Mouse (Mus musculus) hindbrain, embryonic 11.5 days (tissue): ENCODE results near the gene Kalrn. TPM values are rescaled to one million over a fixed set of nuclear protein-coding genes. Genes with fewer than 3 reads are reported as not detected.
A peak's percentile ranks its signal among the peaks of the same experiment; 100 is the strongest.

Source experiments
- ATAC-seq: fragments of 200-750 bp; cut with Nextera tagmentation; 2 replicates; pipeline ENCODE4 v1.8.0; 2017; ENCODE audit warnings: mild to moderate bottlenecking, moderate TSS enrichment, moderate library complexity; ENCODE audit not compliant: low FRiP score
- DNase-seq: peaks from one replicate; pipeline ENCODE4 v3.0.0-alpha.2; 2015; ENCODE audit warnings: low spot score
- H3K27ac ChIP-seq: fragments of 300-500 bp; sonication (generic); 2 replicates; pipeline ENCODE4 v1.5.1; 2014; ENCODE audit warnings: mild to moderate bottlenecking, low read depth, low read length
- H3K27me3 ChIP-seq: fragments of 300-500 bp; sonication (generic); 2 replicates; pipeline ENCODE4 v1.6.1; 2014; ENCODE audit warnings: mild to moderate bottlenecking, low read length, moderate library complexity, mixed read lengths; ENCODE audit not compliant: control insufficient read depth, insufficient read depth
- H3K36me3 ChIP-seq: fragments of 300-500 bp; sonication (generic); 2 replicates; pipeline ENCODE4 v1.6.1; 2014; ENCODE audit warnings: mild to moderate bottlenecking, low read length, moderate library complexity, mixed read lengths; ENCODE audit not compliant: control insufficient read depth, insufficient read depth
- H3K4me1 ChIP-seq: fragments of 300-500 bp; sonication (generic); replicated peaks from 2 replicates; pipeline ENCODE4 v1.6.1; 2014; ENCODE audit warnings: low read length, mixed read lengths; ENCODE audit not compliant: control insufficient read depth, insufficient read depth
- H3K4me2 ChIP-seq: fragments of 300-500 bp; sonication (generic); replicated peaks from 2 replicates; pipeline ENCODE4 v1.6.1; 2014; ENCODE audit warnings: mild to moderate bottlenecking, low read depth, low read length
- H3K4me3 ChIP-seq: fragments of 300-500 bp; sonication (generic); 2 replicates; pipeline ENCODE4 v1.5.1; 2014; ENCODE audit warnings: low read depth, low read length
- H3K9ac ChIP-seq: fragments of 300-500 bp; sonication (generic); 2 replicates; pipeline ENCODE4 v1.6.1; 2014; ENCODE audit warnings: low read depth, low read length
- H3K9me3 ChIP-seq: fragments of 300-500 bp; sonication (generic); 2 replicates; pipeline ENCODE4 v1.6.1; 2016; ENCODE audit warnings: low read length; ENCODE audit not compliant: control insufficient read depth
- WGBS: fragments of 180-500 bp; shearing (Covaris S2); extraction: QIAGEN DNeasy Blood & Tissue Kit; methylation state at CpG from one replicate; pipeline ENCODE4 v1.1.7; 2014; 5-methylcytosine and 5-hydroxymethylcytosine counted together
- polyA plus RNA-seq: library from polyadenylated mRNA; unstranded; fragments of >200 nt; fragmentation: Nextera tagmentation; extraction: Ambion mirVana; gene quantifications from 2 replicates; pipeline ENCODE4 v1.2.1, GENCODE M21; 2014

The Kalrn gene
- polyA plus RNA-seq, 1 experiment from 2014 or later: 25.6 TPM

GRCm38 (mm10) chr16:34417966-34418365, 155.4 kb downstream of the Kalrn start:
- DNase-seq (no peak), ATAC-seq (no peak)
- H3K4me1 ChIP-seq: peaks cover 5% of the 10 kb centered on the region; the same call in 1 of the 2 replicates
- H3K27me3 ChIP-seq: no peaks in the 10 kb centered on the region
- H3K9me3 ChIP-seq: no peaks in the 10 kb centered on the region
- H3K27ac ChIP-seq: no peak overlapping the region
- no peaks in the 10 kb centered on the region for H3K36me3 ChIP-seq
- WGBS: 33% methylated on average over 3 of the region's 3 CpGs
- H3K9ac ChIP-seq: no peak overlapping the region
- no peak overlapping the region for H3K4me2 ChIP-seq
- no peak overlapping the region for H3K4me3 ChIP-seq

- Histone ChIP-seq H3K4me2 (no peak overlapping the region), H3K4me3 (no peak overlapping the region), H3K36me3 (no peaks in the 10 kb centered on the region), H3K4me1 (peaks cover 5% of the 10 kb centered on the region; the same call in 1 of the 2 replicates), H3K9ac (no peak overlapping the region), H3K27ac (no peak overlapping the region), H3K27me3 (no peaks in the 10 kb centered on the region), H3K9me3 (no peaks in the 10 kb centered on the region)
- WGBS: 91% methylated on average over 3 of the region's 3 CpGs
- ATAC-seq (no peak), DNase-seq (no peak)
Observed at GRCm38 (mm10) chr16:34417383-34417782, 155.9 kb downstream of the Kalrn start.

- Histone ChIP-seq H3K27me3 (no peaks in the 10 kb centered on the region), H3K9me3 (no peaks in the 10 kb centered on the region), H3K4me3 (no peak overlapping the region), H3K36me3 (no peaks in the 10 kb centered on the region), H3K4me2 (no peak overlapping the region), H3K4me1 (peaks cover 5% of the 10 kb centered on the region; the same call in 1 of the 2 replicates), H3K9ac (no peak overlapping the region), H3K27ac (no peak overlapping the region)
- no peak for DNase-seq
- 69% methylated on average over 7 of the region's 7 CpGs for WGBS
- ATAC-seq: no peak
Observed at GRCm38 (mm10) chr16:34414581-34414980, 158.8 kb downstream of the Kalrn start.

GRCm38 (mm10) chr16:34413868-34414333, 159.4 kb downstream of the Kalrn start:
- peaks cover 5% of the 10 kb centered on the region; the same call in 1 of the 2 replicates for H3K4me1 ChIP-seq
- no peaks in the 10 kb centered on the region for H3K27me3 ChIP-seq
- WGBS: 33% methylated on average over 10 of the region's 10 CpGs
- H3K36me3 ChIP-seq: no peaks in the 10 kb centered on the region
- H3K9me3 ChIP-seq: no peaks in the 10 kb centered on the region
- no peak overlapping the region for H3K4me3 ChIP-seq
- ATAC-seq (no peak), DNase-seq (peak; percentile 36)
- H3K27ac ChIP-seq: peak overlapping the region; percentile 43; the same call in 1 of the 2 replicates
- no peak overlapping the region for H3K4me2 ChIP-seq
- no peak overlapping the region for H3K9ac ChIP-seq

- no peak for ATAC-seq
- Histone ChIP-seq H3K36me3 (no peaks in the 10 kb centered on the region), H3K4me1 (no peaks in the 10 kb centered on the region), H3K27me3 (no peaks in the 10 kb centered on the region; the same call in 1 of the 2 replicates), H3K4me3 (no peak overlapping the region), H3K4me2 (no peak overlapping the region), H3K9ac (no peak overlapping the region), H3K9me3 (no peaks in the 10 kb centered on the region), H3K27ac (no peak overlapping the region)
- no peak for DNase-seq
- 87% methylated on average over 8 of the region's 8 CpGs for WGBS
Observed at GRCm38 (mm10) chr16:34407036-34407435, 166.3 kb downstream of the Kalrn start.

DNA sequence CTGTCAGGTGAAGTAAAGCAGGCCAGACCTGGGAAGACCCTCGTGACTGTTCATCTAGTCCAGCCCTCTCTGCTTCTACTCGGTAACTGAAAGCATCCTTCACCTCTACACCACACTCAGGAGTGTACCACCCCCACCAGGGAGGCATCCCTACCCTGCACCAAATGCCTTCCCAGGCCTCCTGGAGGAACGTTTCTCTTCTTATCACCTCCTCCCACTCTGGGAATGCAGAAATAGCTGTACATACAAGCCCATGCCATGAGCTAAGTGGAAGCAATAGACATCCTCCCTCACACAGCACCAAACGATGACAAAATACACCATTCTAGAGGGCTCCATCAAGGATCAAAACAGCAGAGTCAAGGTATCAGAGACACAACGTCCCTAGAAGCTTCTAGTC, 168.2 kb downstream of the Kalrn start:
- H3K4me1 ChIP-seq: no peaks in the 10 kb centered on the region
- no peaks in the 10 kb centered on the region; the same call in 1 of the 2 replicates for H3K27me3 ChIP-seq
- ATAC-seq (no peak), DNase-seq (no peak)
- no peaks in the 10 kb centered on the region for H3K9me3 ChIP-seq
- H3K27ac ChIP-seq: no peak overlapping the region
- H3K4me3 ChIP-seq: no peak overlapping the region
- no peaks in the 10 kb centered on the region for H3K36me3 ChIP-seq
- 74% methylated on average over 5 of the region's 5 CpGs for WGBS
- H3K4me2 ChIP-seq: no peak overlapping the region
- no peak overlapping the region for H3K9ac ChIP-seq

- ATAC-seq: no peak
- Histone ChIP-seq H3K27me3 (no peaks in the 10 kb centered on the region; the same call in 1 of the 2 replicates), H3K4me1 (no peaks in the 10 kb centered on the region), H3K4me2 (no peak overlapping the region), H3K9me3 (no peaks in the 10 kb centered on the region), H3K36me3 (no peaks in the 10 kb centered on the region), H3K9ac (no peak overlapping the region), H3K4me3 (no peak overlapping the region), H3K27ac (no peak overlapping the region)
- 80% methylated on average over 1 of the region's 1 CpGs for WGBS
- no peak for DNase-seq
Observed at GRCm38 (mm10) chr16:34401216-34401615, 172.1 kb downstream of the Kalrn start.

GRCm38 (mm10) chr16:34400102-34400728, 173.1 kb downstream of the Kalrn start:
- Histone ChIP-seq H3K9ac (no peak overlapping the region), H3K27me3 (no peaks in the 10 kb centered on the region; the same call in 1 of the 2 replicates), H3K36me3 (no peaks in the 10 kb centered on the region), H3K4me2 (no peak overlapping the region), H3K27ac (no peak overlapping the region), H3K4me3 (no peak overlapping the region), H3K4me1 (no peaks in the 10 kb centered on the region; the same call in 1 of the 2 replicates), H3K9me3 (no peaks in the 10 kb centered on the region)
- peak; percentile 61 for DNase-seq
- 48% methylated on average over 13 of the region's 13 CpGs for WGBS
- no peak for ATAC-seq

- Histone ChIP-seq H3K9ac (no peak overlapping the region), H3K4me2 (no peak overlapping the region), H3K36me3 (no peaks in the 10 kb centered on the region), H3K27ac (no peak overlapping the region), H3K27me3 (no peaks in the 10 kb centered on the region), H3K9me3 (no peaks in the 10 kb centered on the region), H3K4me1 (no peaks in the 10 kb centered on the region; the same call in 1 of the 2 replicates), H3K4me3 (no peak overlapping the region)
- ATAC-seq (no peak), DNase-seq (no peak)
Observed at GRCm38 (mm10) chr16:34395221-34395811, 178.0 kb downstream of the Kalrn start.
